Mouse (Mus musculus): ENCODE data around the gene Cuzd1. TPM values are rescaled to one million over a fixed set of nuclear protein-coding genes. Genes with fewer than 3 reads are reported as not detected.

The Cuzd1 gene
- polyA plus RNA-seq, 1 experiment from 2014 or later: not detected

GRCm38 (mm10) chr7:131329416-131329815 is 7.3 kb upstream of the Cuzd1 start, which contains the start of gene Fam24b:
Gene Fam24b (minus strand): TSS chr7:131329516.
- Histone ChIP-seq H3K27ac (no peak within 1 kb of the TSS), H3K36me3 (no peaks in the 10 kb centered on the region), H3K4me1 (no peaks in the 10 kb centered on the region), H3K4me3 (no peak within 1 kb of the TSS), H3K9me3 (no peaks in the 10 kb centered on the region), H3K9ac (no peak within 1 kb of the TSS), H3K4me2 (replicated peaks) (no peak within 1 kb of the TSS), H3K27me3 (no peaks in the 10 kb centered on the region)
- ATAC-seq (ENCODE audit: insufficient number of reproducible peaks, insufficient read depth, low FRiP score, low TSS enrichment): no peak
- WGBS: 89% methylated on average over 5 of the region's 5 CpGs

GRCm38 (mm10) chr7:131327054-131327453 is 5.0 kb upstream of the Cuzd1 start:
- Histone ChIP-seq H3K9ac (no peak overlapping the region), H3K27ac (no peak overlapping the region), H3K36me3 (no peaks in the 10 kb centered on the region), H3K4me2 (replicated peaks) (no peak overlapping the region), H3K27me3 (no peaks in the 10 kb centered on the region), H3K9me3 (no peaks in the 10 kb centered on the region), H3K4me3 (no peak overlapping the region), H3K4me1 (no peaks in the 10 kb centered on the region)
- 86% methylated on average over 5 of the region's 5 CpGs for WGBS
- no peak for ATAC-seq (ENCODE audit: insufficient number of reproducible peaks, insufficient read depth, low FRiP score, low TSS enrichment)

- Histone ChIP-seq H3K36me3 (no peaks in the 10 kb centered on the region), H3K9ac (no peak overlapping the region), H3K4me1 (no peaks in the 10 kb centered on the region), H3K4me3 (no peak overlapping the region), H3K4me2 (replicated peaks) (no peak overlapping the region), H3K9me3 (no peaks in the 10 kb centered on the region), H3K27ac (no peak overlapping the region), H3K27me3 (no peaks in the 10 kb centered on the region)
- 69% methylated on average over 5 of the region's 7 CpGs for WGBS
- ATAC-seq (ENCODE audit: insufficient number of reproducible peaks, insufficient read depth, low FRiP score, low TSS enrichment): no peak
Observed at GRCm38 (mm10) chr7:131318340-131318739, 3.8 kb downstream of the Cuzd1 start.

DNA sequence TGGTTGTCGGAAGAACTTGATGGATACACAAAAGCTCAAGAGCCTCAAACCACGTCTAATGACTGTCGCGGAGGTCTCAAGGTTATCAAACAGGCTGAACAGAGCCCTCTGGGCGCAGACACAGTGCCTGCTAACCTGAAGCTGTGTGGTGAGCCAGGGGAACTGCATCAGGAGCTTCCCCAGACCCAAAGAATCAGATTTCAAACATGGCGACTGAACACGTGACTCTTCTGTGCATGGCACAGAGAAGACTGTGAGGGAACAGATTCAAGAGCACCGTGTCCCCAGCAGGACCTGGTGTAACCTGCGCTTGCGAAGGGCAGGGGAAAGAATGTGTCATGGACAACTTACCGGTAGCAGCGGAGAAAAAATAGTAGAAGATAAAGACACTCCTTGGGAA is 4.5 kb downstream of the Cuzd1 start:
- WGBS: 66% methylated on average over 12 of the region's 12 CpGs
- Histone ChIP-seq H3K4me1 (no peaks in the 10 kb centered on the region), H3K36me3 (no peaks in the 10 kb centered on the region), H3K4me3 (no peak overlapping the region), H3K27ac (no peak overlapping the region), H3K27me3 (no peaks in the 10 kb centered on the region), H3K9me3 (no peaks in the 10 kb centered on the region), H3K4me2 (replicated peaks) (no peak overlapping the region), H3K9ac (no peak overlapping the region)
- no peak for ATAC-seq (ENCODE audit: insufficient number of reproducible peaks, insufficient read depth, low FRiP score, low TSS enrichment)

GRCm38 (mm10) chr7:131314493-131314892 is 7.6 kb downstream of the Cuzd1 start:
- H3K4me1 ChIP-seq: no peaks in the 10 kb centered on the region
- whole genome bisulfite sequencing: 68% methylated on average over 7 of the region's 7 CpGs
- H3K4me3 ChIP-seq: no peak overlapping the region
- H3K9me3 ChIP-seq: no peaks in the 10 kb centered on the region
- H3K27me3 ChIP-seq: no peaks in the 10 kb centered on the region
- no peak overlapping the region for H3K4me2 ChIP-seq (replicated peaks)
- no peaks in the 10 kb centered on the region for H3K36me3 ChIP-seq
- no peak overlapping the region for H3K9ac ChIP-seq
- no peak overlapping the region for H3K27ac ChIP-seq
- no peak for ATAC-seq (ENCODE audit: insufficient number of reproducible peaks, insufficient read depth, low FRiP score, low TSS enrichment)

- H3K9ac ChIP-seq: no peak overlapping the region
- no peak for ATAC-seq (ENCODE audit: insufficient number of reproducible peaks, insufficient read depth, low FRiP score, low TSS enrichment)
- 73% methylated on average over 5 of the region's 5 CpGs for WGBS
Observed at GRCm38 (mm10) chr7:131306733-131307132, 15.4 kb downstream of the Cuzd1 start.

GRCm38 (mm10) chr7:131303340-131303739 is 18.8 kb downstream of the Cuzd1 start:
- Histone ChIP-seq H3K27me3 (no peaks in the 10 kb centered on the region), H3K27ac (no peak overlapping the region), H3K4me3 (no peak overlapping the region), H3K4me2 (replicated peaks) (no peak overlapping the region), H3K9me3 (no peaks in the 10 kb centered on the region), H3K4me1 (no peaks in the 10 kb centered on the region), H3K36me3 (no peaks in the 10 kb centered on the region), H3K9ac (no peak overlapping the region)
- WGBS: 77% methylated on average over 8 of the region's 8 CpGs
- no peak for ATAC-seq (ENCODE audit: insufficient number of reproducible peaks, insufficient read depth, low FRiP score, low TSS enrichment)

More at GRCm38 (mm10) chr7:131306733-131307132, 15.4 kb downstream of the Cuzd1 start:
- H3K4me1 ChIP-seq: no peaks in the 10 kb centered on the region
- no peak overlapping the region for H3K4me3 ChIP-seq
- H3K27ac ChIP-seq: no peak overlapping the region
- no peaks in the 10 kb centered on the region for H3K27me3 ChIP-seq
- H3K9me3 ChIP-seq: no peaks in the 10 kb centered on the region
- no peaks in the 10 kb centered on the region for H3K36me3 ChIP-seq
- no peak overlapping the region for H3K4me2 ChIP-seq (replicated peaks)

DNA sequence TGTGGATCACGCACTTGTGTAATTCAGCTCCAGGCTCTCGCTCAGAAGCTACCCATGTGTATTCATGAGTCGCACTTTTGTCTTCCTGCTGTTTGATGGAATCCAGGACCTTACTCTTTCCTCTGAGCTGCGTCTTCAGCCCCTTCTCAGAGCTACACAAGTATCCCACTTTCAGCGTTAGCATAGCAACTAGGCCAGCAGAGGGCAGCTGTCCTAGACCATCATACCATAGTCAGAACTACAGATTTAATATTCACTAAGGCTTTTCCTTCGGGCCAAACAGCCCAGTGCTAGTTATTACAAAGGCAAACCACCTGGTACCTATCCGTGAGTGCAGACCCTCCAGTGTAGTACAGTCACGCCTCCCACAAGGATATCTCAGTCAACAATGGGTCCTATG is 24.9 kb downstream of the Cuzd1 start:
- Histone ChIP-seq H3K4me3 (no peak overlapping the region), H3K36me3 (no peaks in the 10 kb centered on the region), H3K9ac (no peak overlapping the region), H3K4me1 (no peaks in the 10 kb centered on the region), H3K4me2 (replicated peaks) (no peak overlapping the region), H3K9me3 (no peaks in the 10 kb centered on the region), H3K27ac (no peak overlapping the region), H3K27me3 (no peaks in the 10 kb centered on the region)
- 74% methylated on average over 8 of the region's 8 CpGs for WGBS
- ATAC-seq (ENCODE audit: insufficient number of reproducible peaks, insufficient read depth, low FRiP score, low TSS enrichment): no peak

GRCm38 (mm10) chr7:131265851-131266250 is 56.2 kb downstream of the Cuzd1 start:
- H3K4me1 ChIP-seq: no peaks in the 10 kb centered on the region
- 76% methylated on average over 4 of the region's 4 CpGs for WGBS
- no peak overlapping the region for H3K27ac ChIP-seq

DNA sequence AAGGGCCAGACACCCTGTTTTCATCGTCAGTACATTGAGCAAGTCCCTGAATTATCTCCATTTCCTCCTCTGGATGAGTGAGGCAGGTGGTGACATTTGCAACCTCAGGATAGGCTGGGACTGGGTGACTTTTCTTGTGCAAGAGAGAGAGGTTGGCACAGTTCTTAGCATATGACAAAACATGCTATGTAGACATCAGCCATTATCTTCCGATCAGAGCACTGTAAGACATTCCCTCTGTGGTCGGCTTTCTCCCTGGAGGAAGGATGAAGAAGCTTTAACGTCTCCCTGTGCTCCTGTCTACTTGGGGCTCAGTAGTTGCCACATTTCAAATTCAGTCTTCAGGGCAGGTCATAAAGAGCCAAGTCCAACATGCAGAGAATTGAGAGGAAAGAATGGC is 57.8 kb downstream of the Cuzd1 start:
- no peak overlapping the region for H3K4me3 ChIP-seq
- no peak overlapping the region for H3K9ac ChIP-seq
- WGBS: 83% methylated on average over 4 of the region's 4 CpGs
- no peak overlapping the region for H3K27ac ChIP-seq
- no peaks in the 10 kb centered on the region for H3K9me3 ChIP-seq
- no peak overlapping the region for H3K4me2 ChIP-seq (replicated peaks)
- no peak for ATAC-seq (ENCODE audit: insufficient number of reproducible peaks, insufficient read depth, low FRiP score, low TSS enrichment)
- H3K4me1 ChIP-seq: no peaks in the 10 kb centered on the region
- H3K27me3 ChIP-seq: no peaks in the 10 kb centered on the region
- H3K36me3 ChIP-seq: no peaks in the 10 kb centered on the region

More at GRCm38 (mm10) chr7:131265851-131266250, 56.2 kb downstream of the Cuzd1 start:
- ATAC-seq (ENCODE audit: insufficient number of reproducible peaks, insufficient read depth, low FRiP score, low TSS enrichment): no peak
- Histone ChIP-seq H3K4me2 (replicated peaks) (no peak overlapping the region), H3K9me3 (no peaks in the 10 kb centered on the region), H3K27me3 (no peaks in the 10 kb centered on the region), H3K9ac (no peak overlapping the region), H3K36me3 (no peaks in the 10 kb centered on the region), H3K4me3 (no peak overlapping the region)

GRCm38 (mm10) chr7:131260946-131261345 is 61.1 kb downstream of the Cuzd1 start:
- H3K4me3 ChIP-seq: no peak overlapping the region
- H3K9ac ChIP-seq: no peak overlapping the region
- no peaks in the 10 kb centered on the region for H3K36me3 ChIP-seq
- no peak for ATAC-seq (ENCODE audit: insufficient number of reproducible peaks, insufficient read depth, low FRiP score, low TSS enrichment)
- H3K27me3 ChIP-seq: no peaks in the 10 kb centered on the region
- no peaks in the 10 kb centered on the region for H3K9me3 ChIP-seq
- no peak overlapping the region for H3K27ac ChIP-seq
- no peak overlapping the region for H3K4me2 ChIP-seq (replicated peaks)
- WGBS: 68% methylated on average over 6 of the region's 6 CpGs
- H3K4me1 ChIP-seq: no peaks in the 10 kb centered on the region
